Mouse (Mus musculus): Measurements from ENCODE around the gene Gm4553. TPM values are rescaled to one million over a fixed set of nuclear protein-coding genes. Genes with fewer than 3 reads are reported as not detected.
A peak's percentile ranks its signal among the peaks of the same experiment; 100 is the strongest.
"Not testable (repeated sequence)": the region's sequence is repeated elsewhere in the genome, so short reads cannot be mapped to it uniquely, and the experiment has no call there.

The Gm4553 gene
- not detected in 2 replicates for total RNA-seq (2015)
- not detected in 2 replicates for total RNA-seq (2017)

- ATAC-seq (ENCODE audit: poor library complexity, severe bottlenecking), result not testable (repeated sequence)
These were observed at the start of gene Gm4553 for GRCm38 (mm10) chr7:142165639-142166038. Gm4553 (minus strand) TSS chr7:142165739.

- not testable (repeated sequence) for ATAC-seq (ENCODE audit: poor library complexity, severe bottlenecking)
These were observed 46.6 kb upstream of the Gm4553 start for GRCm38 (mm10) chr7:142212136-142212535.

DNA sequence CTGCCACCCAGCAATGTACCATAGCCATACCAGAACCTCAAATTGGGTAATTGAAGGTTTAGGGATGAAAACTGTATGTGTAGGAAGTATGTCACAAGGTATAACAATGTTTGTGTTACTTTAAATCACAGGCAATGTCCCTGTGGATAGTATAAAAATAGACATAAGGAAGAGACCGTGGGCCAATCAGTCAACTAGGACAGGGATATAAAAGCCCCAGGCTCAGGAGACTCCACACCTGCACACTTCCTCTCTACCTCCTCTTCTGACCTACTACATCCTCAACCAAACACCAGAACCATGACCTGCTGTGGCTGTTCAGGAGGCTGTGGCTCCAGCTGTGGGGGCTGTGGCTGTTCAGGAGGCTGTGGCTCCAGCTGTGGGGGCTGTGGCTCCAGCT lies 46.0 kb upstream of the Gm4553 start, which contains the start of gene Gm7579:
Gm7579 (plus strand) TSS at position 301 of the 400 bp plus-strand sequence.
- ATAC-seq (ENCODE audit: poor library complexity, severe bottlenecking), result no peak

DNA sequence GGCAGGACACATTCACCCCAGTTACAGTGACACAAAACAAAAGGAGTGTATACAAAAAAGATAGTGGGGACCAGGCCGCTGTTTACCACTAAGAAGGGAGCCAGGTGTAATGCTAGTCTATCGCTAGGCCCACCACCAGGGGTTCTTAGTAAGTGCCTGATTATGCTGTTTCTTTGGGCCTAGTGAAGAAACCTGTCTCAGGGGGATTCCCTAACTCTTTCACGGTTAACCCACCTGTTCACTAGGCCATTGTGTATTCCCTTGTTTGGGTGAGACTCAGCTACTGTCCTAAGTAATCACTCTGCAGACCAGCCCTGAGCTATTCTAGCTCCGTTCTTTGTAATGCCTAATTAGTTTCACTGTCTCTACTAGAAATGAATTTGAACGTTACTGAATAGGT lies 41.4 kb upstream of the Gm4553 start:
- not testable (repeated sequence) for ATAC-seq (ENCODE audit: poor library complexity, severe bottlenecking)

DNA sequence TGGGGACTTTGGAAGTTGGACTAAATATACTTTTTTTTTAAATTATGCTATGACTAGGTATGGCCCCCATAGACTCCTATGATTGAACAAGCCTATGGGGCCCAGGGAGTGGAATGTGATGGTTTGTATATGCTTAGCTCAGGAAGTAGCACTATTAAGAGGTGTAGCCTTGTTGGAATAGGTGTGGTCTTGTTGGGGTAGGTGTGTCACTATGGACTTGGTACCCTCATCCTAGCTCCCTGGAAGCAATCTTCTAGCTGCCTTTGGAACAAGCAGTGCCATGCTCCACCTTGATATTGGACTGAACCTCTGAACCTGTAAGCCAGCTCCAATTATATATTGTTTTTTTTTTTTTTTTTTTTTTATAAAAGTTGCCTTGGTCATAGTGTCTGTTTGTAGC lies 39.9 kb upstream of the Gm4553 start:
- no peak for ATAC-seq (ENCODE audit: poor library complexity, severe bottlenecking)

- ATAC-seq (ENCODE audit: poor library complexity, severe bottlenecking), result no peak
These were observed 35.5 kb upstream of the Gm4553 start, which contains the start of gene Krtap5-3 for GRCm38 (mm10) chr7:142201064-142201463. Krtap5-3 (plus strand) TSS chr7:142201364.

DNA sequence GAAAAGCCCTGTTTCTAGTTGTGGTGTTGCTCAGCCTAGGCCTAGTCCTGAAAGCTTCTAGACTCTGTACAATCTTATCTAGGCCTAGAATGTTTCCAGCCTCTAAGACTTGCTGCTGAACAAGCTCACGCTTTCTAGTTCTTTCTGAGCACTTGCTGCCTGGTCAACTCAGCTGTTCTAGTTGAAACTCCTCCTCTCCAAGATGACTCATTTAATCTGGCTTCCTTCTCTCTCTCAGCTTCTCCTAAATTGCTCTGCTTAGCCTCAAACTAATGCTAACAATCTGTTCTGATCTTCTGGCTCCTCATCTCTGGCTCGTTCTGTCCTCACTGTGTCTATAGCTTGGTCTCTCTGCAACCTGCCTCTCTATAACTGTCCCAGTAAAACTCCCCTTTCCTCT lies 33.2 kb upstream of the Gm4553 start:
- ATAC-seq (ENCODE audit: poor library complexity, severe bottlenecking), result no peak

- no peak for ATAC-seq (ENCODE audit: poor library complexity, severe bottlenecking)
These were observed 24.8 kb upstream of the Gm4553 start, which contains the start of gene Gm10153 for GRCm38 (mm10) chr7:142190289-142190688. Gm10153 (minus strand) TSS chr7:142190389.

GRCm38 (mm10) chr7:142188156-142188555 lies 22.6 kb upstream of the Gm4553 start:
- no peak for ATAC-seq (ENCODE audit: poor library complexity, severe bottlenecking)

DNA sequence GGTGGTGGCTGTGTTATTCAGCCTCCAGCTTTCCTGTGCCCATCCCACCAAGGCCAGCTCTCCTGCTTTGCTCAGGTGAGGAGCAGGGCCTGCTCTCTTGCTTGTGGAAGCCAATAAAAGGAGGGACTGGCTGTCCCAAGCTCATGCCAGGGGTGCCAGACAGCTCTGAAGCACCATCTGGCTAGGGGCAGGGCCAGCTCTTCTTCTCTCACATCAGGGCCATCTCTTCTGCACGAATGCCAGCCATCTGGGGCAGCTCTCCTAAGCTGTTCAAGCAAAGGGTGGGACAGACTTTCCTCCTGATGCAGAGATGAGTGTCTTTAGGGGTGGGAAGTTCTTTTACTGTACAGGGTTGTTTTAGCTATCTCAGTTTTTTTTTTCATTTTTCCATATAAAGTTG lies 15.5 kb upstream of the Gm4553 start:
- no peak for ATAC-seq (ENCODE audit: poor library complexity, severe bottlenecking)

- no peak for ATAC-seq (ENCODE audit: poor library complexity, severe bottlenecking)
These were observed 13.1 kb upstream of the Gm4553 start for GRCm38 (mm10) chr7:142178685-142179084.

DNA sequence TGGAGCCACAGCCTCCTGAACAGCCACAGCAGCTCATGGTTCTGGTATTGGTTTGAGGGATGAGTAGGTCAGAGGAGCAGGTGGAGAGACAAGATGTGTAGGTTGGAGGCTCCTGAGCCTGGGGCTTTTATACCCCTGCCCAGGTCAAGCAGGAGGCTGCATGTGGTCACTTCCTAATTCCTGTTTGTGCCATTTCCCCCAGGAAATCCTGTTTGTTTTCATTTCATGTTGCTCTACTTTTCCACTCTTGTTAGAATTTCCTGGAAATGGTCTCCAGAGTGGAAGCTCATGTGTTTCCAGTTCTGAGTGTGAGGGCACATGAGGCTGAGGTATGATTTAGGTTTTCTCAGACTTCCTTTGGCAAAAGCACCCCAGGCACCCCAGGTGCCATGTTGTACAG lies 10.4 kb upstream of the Gm4553 start, which contains the start of gene Krtap5-2:
Krtap5-2 (minus strand) TSS at position 101 of the 400 bp plus-strand sequence.
- not testable (repeated sequence) for ATAC-seq (ENCODE audit: poor library complexity, severe bottlenecking)

DNA sequence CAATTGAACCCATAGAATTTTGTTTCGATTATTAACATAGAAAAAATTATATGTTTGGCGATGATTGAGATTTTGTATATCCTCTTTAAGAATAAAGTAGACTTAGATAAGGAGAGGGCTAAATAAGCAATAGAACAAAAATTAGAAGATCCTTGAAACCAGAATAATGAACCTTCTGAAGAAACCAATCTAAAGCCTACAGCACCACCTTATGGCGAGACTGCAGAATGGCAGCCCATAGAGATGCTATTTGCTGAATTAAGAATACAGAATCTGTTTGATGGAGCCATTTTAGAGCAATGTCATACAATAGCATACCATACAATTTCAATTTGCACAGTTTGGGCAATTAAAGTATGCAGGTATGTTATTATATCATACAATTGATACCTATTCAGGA lies 4.3 kb upstream of the Gm4553 start:
- ATAC-seq (ENCODE audit: poor library complexity, severe bottlenecking), result peak; percentile 60; the same call in 1 of the 2 replicates

- ATAC-seq (ENCODE audit: poor library complexity, severe bottlenecking), result no peak
These were observed 6.2 kb downstream of the Gm4553 start for GRCm38 (mm10) chr7:142159366-142159765.

DNA sequence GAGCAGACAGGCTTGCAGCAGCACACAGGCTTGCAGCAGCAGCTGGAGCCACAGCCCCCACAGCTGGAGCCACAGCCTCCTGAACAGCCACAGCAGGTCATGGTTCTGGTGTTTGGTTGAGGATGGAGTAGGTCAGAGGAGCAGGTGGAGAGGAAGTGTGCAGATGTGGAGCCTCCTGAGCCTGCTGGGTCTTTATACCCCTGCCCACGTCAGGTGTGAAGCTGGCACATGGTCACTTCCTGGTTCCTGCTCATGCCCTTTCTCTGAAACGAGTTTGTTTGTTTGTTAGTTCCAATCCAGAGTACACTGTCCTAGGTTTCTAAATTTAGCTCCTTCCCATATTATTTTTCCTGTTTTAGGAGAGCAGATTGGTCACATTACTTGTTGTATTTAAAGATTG lies 8.5 kb downstream of the Gm4553 start, which contains the start of gene Gm29735:
Gm29735 (minus strand) TSS at position 101 of the 400 bp plus-strand sequence.
- ATAC-seq (ENCODE audit: poor library complexity, severe bottlenecking), result not testable (repeated sequence)

DNA sequence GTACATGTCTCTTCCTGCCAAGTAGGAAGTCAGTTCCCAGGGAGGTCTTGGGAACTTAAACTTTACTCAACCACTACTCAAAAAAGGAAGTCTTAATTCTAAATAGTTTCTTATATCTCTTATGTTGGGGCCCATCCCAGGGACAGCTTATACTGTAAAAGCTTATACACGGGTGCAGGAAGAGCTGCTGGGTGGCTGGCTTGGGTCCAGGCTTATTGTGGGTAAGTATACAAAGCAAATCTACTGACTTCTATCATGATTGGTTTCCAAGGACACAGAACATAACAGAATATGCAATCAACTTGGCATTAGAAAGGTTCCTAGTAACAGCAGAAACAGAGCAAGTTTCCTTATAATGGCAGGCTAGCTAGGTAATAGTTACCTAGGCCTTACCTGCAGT lies 10.2 kb downstream of the Gm4553 start:
- ATAC-seq (ENCODE audit: poor library complexity, severe bottlenecking), result no peak

GRCm38 (mm10) chr7:142152191-142152590 lies 13.3 kb downstream of the Gm4553 start:
- no peak for ATAC-seq (ENCODE audit: poor library complexity, severe bottlenecking)

GRCm38 (mm10) chr7:142148633-142149032 lies 16.9 kb downstream of the Gm4553 start:
- ATAC-seq (ENCODE audit: poor library complexity, severe bottlenecking), result no peak

DNA sequence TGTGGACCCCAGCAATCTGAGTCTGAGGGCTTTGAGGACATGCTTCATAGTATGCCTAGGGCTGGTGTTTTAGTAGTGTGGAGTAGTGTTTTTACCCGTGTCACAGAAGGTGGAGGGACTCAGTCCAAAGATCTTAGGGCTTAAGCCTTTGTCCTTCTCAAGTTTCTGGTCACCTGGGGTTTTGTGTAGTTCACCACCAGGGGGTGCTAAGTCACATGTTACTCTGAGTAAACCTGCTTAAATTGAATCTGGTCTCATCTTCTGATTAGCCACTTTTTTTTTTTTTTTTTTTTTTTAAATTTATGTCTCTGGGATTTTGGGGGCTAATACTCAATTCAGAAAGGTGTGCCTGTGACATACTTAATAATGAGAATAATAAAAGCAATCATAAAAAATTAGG lies 19.5 kb downstream of the Gm4553 start:
- peak; percentile 40; the same call in 1 of the 2 replicates for ATAC-seq (ENCODE audit: poor library complexity, severe bottlenecking)

DNA sequence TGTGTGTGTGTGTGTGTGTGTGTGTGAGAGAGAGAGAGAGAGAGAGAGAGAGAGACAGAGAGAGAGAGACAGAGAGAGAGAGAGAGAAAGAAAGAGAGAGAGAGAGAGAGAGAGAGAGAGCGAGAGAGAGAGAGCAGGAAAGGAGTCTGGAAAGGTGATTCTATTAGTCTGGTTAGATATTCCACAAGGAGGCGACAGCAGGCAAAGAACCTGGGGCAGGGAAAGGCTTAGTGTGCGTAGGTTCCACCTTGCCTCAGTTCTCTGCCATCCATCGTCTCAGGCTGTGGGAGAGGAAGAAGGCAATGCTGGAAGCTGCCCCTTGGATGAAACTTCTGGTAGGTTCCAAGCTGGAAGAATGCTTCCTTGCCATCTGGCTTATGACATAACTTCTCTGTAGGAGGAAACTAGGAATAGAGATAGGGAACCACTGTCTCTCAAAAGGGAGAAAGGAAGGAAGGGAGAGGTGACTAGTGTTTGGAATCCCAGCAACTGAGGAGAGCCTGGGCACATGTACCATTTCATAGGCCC lies 20.1 kb downstream of the Gm4553 start:
- ATAC-seq (ENCODE audit: poor library complexity, severe bottlenecking), result no peak

- ATAC-seq (ENCODE audit: poor library complexity, severe bottlenecking), result no peak
These were observed 21.0 kb downstream of the Gm4553 start, which contains the start of gene Gm45337 for GRCm38 (mm10) chr7:142144507-142144906. Gm45337 (minus strand) TSS chr7:142144607.

- ATAC-seq (ENCODE audit: poor library complexity, severe bottlenecking), result not testable (repeated sequence)
These were observed 22.0 kb downstream of the Gm4553 start for GRCm38 (mm10) chr7:142143506-142144010.
